Mouse (Mus musculus) hindlimb bud, embryonic 11.5 days (tissue): Measurements from ENCODE around the gene Prune1.

ENCODE experiments used
- DNase-seq: peaks from one replicate; pipeline ENCODE4 v3.0.0-alpha.2; 2012; ENCODE audit warnings: low read depth, low spot score; ENCODE audit errors: extremely low spot score

The Prune1 gene

GRCm38 (mm10) chr3:95282381-95282864 is 547 bp upstream of the Prune1 start:
- no peak for DNase-seq

GRCm38 (mm10) chr3:95280747-95281146 is 1.1 kb downstream of the Prune1 start:
- no peak for DNase-seq

GRCm38 (mm10) chr3:95277149-95277551 is 4.7 kb downstream of the Prune1 start:
- DNase-seq = no peak

- no peak for DNase-seq
These were observed 5.4 kb downstream of the Prune1 start for GRCm38 (mm10) chr3:95276428-95276934.

- no peak for DNase-seq
These were observed 6.7 kb downstream of the Prune1 start for GRCm38 (mm10) chr3:95275161-95275560.

- DNase-seq = no peak
These were observed 7.4 kb downstream of the Prune1 start for GRCm38 (mm10) chr3:95274453-95274852.

- DNase-seq = no peak
These were observed 8.4 kb downstream of the Prune1 start for GRCm38 (mm10) chr3:95273471-95273870.

- DNase-seq = no peak
These were observed 11.0 kb downstream of the Prune1 start for GRCm38 (mm10) chr3:95270766-95271364.

GRCm38 (mm10) chr3:95269789-95270188 is 12.1 kb downstream of the Prune1 start:
- DNase-seq = no peak

GRCm38 (mm10) chr3:95267855-95268254 is 14.0 kb downstream of the Prune1 start:
- DNase-seq = no peak

GRCm38 (mm10) chr3:95266052-95266451 is 15.8 kb downstream of the Prune1 start:
- DNase-seq = no peak

GRCm38 (mm10) chr3:95264724-95265123 is 17.2 kb downstream of the Prune1 start:
- no peak for DNase-seq

GRCm38 (mm10) chr3:95263089-95263739 is 18.7 kb downstream of the Prune1 start:
- no peak for DNase-seq

- no peak for DNase-seq
These were observed 19.9 kb downstream of the Prune1 start for GRCm38 (mm10) chr3:95261975-95262374.

- no peak for DNase-seq
These were observed 24.9 kb downstream of the Prune1 start for GRCm38 (mm10) chr3:95256931-95257330.

- DNase-seq = no peak
These were observed 31.0 kb downstream of the Prune1 start, which contains the start of gene Bnipl for GRCm38 (mm10) chr3:95250783-95251424. Gene Bnipl, minus strand, starts transcription at chr3:95251193.

- DNase-seq = no peak
These were observed 31.5 kb downstream of the Prune1 start for GRCm38 (mm10) chr3:95250361-95250760.

GRCm38 (mm10) chr3:95247660-95248336 is 34.1 kb downstream of the Prune1 start:
- DNase-seq = no peak

GRCm38 (mm10) chr3:95246465-95247231 is 35.2 kb downstream of the Prune1 start:
- DNase-seq = no peak

- no peak for DNase-seq
These were observed 38.8 kb downstream of the Prune1 start for GRCm38 (mm10) chr3:95243086-95243485.

- no peak for DNase-seq
These were observed 40.4 kb downstream of the Prune1 start, which contains the start of gene Gm128 for GRCm38 (mm10) chr3:95241498-95241897. Gene Gm128, minus strand, starts transcription at chr3:95241598.
